ENCODE assay signal across 9 mouse cellular contexts in genomic region chr6:86747171-86747570, GRCm38 (mm10). TPM values are rescaled to one million over a fixed set of nuclear protein-coding genes. Genes with fewer than 3 reads are reported as not detected.
DNase-seq lines count a peak whose midpoint lies in the region; ATAC-seq and TF ChIP-seq lines count a peak whose summit lies in the region.
"Had no signal": no experiment of that assay in that cellular context is flagged by ENCODE, and none has a peak within 500 bp of the region (broad histone marks: within the 10 kb centered on the region; RNA-seq: fewer than 3 reads in every experiment).

No protein-coding gene starts in this region.

- H3K9ac ChIP-seq in heart, postnatal 0 days (replicated peaks; ENCODE audit: low read depth, low read length): no peak overlapping the region
- H3K9ac ChIP-seq in heart, embryonic 12.5 days: no peak overlapping the region
- H3K9ac ChIP-seq: neural tube, embryonic 13.5 days had no signal

- H3K4me2 ChIP-seq in heart, postnatal 0 days (ENCODE audit: low read depth, low read length): no peak overlapping the region
- H3K4me2 ChIP-seq in heart, embryonic 12.5 days: no peak overlapping the region
- H3K4me2 ChIP-seq: neural tube, embryonic 13.5 days had no signal

- H3K9me3 ChIP-seq in heart, postnatal 0 days (replicated peaks; ENCODE audit: control insufficient read depth, low read length): no peaks in the 10 kb centered on the region
- H3K9me3 ChIP-seq in heart, embryonic 12.5 days (replicated peaks): 0 out of 2 replicates have a peak, but pooled peaks cover 3% of the 10 kb centered on the region
- H3K9me3 ChIP-seq: neural tube, embryonic 13.5 days had no signal

- ATAC-seq in heart, postnatal 0 days (ENCODE audit: insufficient read depth, low read depth): no peak
- no peak for ATAC-seq in heart, embryonic 12.5 days (ENCODE audit: insufficient number of reproducible peaks, low FRiP score)

- TF ChIP-seq CTCF in heart, postnatal 0 days (IDR thresholded peaks at IDR 0.05; ENCODE audit: low read depth): peak; percentile 86

- peak; percentile 59 for DNase-seq in heart, postnatal 0 days (ENCODE audit: low spot score)
- peak; percentile 78 for DNase-seq in 3T3-L1 (ENCODE audit: low read depth, low spot score)
- peak; percentile 30 for DNase-seq in Muller cell, postnatal 12 days (ENCODE audit: inconsistent ontology term)
- peak; percentile 46 to 70 for DNase-seq in cerebellum, postnatal 25 days
- DNase-seq in kidney, postnatal 10 days: peak; percentile 75
- DNase-seq in naive thymus-derived CD4-positive, alpha-beta T cell, adult 2 months (ENCODE audit: low read depth): peak; percentile 77
- no peak for DNase-seq in ovary, postnatal 36 days (ENCODE audit: low spot score)

- no peak overlapping the region for H3K27ac ChIP-seq in heart, postnatal 0 days (ENCODE audit: low read depth)
- H3K27ac ChIP-seq in heart, embryonic 12.5 days (ENCODE audit: poor library complexity, severe bottlenecking): no peak overlapping the region
- H3K27ac ChIP-seq: neural tube, embryonic 13.5 days had no signal

- TF ChIP-seq EP300 in heart, postnatal 0 days (IDR thresholded peaks at IDR 0.05; ENCODE audit: low read depth): no peak

- no peak overlapping the region for H3K4me3 ChIP-seq in heart, postnatal 0 days (ENCODE audit: low read depth, low read length)
- H3K4me3 ChIP-seq in heart, embryonic 12.5 days: no peak overlapping the region
- H3K4me3 ChIP-seq: neural tube, embryonic 13.5 days had no signal

- no peaks in the 10 kb centered on the region for H3K4me1 ChIP-seq in heart, postnatal 0 days (ENCODE audit: control insufficient read depth, insufficient read depth)
- H3K4me1 ChIP-seq in heart, embryonic 12.5 days (replicated peaks): no peaks in the 10 kb centered on the region
- H3K4me1 ChIP-seq: neural tube, embryonic 13.5 days had no signal

- no peaks in the 10 kb centered on the region for H3K27me3 ChIP-seq in heart, postnatal 0 days (ENCODE audit: control insufficient read depth, insufficient read depth, low read length)
- H3K27me3 ChIP-seq in heart, embryonic 12.5 days (replicated peaks): no peaks in the 10 kb centered on the region
- H3K27me3 ChIP-seq: neural tube, embryonic 13.5 days had no signal

- peaks cover 18% of the 10 kb centered on the region; the same call in 1 of the 2 replicates for H3K36me3 ChIP-seq in heart, postnatal 0 days (replicated peaks; ENCODE audit: control insufficient read depth, insufficient read depth, low read length)
- H3K36me3 ChIP-seq in heart, embryonic 12.5 days: no peaks in the 10 kb centered on the region
- H3K36me3 ChIP-seq: neural tube, embryonic 13.5 days had no signal

RNA-seq across cellular contexts. Expression of gene Gmcl1, which starts 14.0 kb away (rescaled TPM):
- total RNA-seq in heart, postnatal 0 days (2014; rRNA removed; ENCODE audit: low replicate concordance): 5.1 and 12.1 TPM in 2 replicates
- 7.0 and 8.0 TPM in 2 replicates for polyA plus RNA-seq in heart, postnatal 0 days (2015; fragmentation: Nextera tagmentation; extraction: Ambion mirVana)
- polyA plus RNA-seq in heart, embryonic 12.5 days (2016; fragmentation: Nextera tagmentation; extraction: Ambion mirVana): 23.2 and 24.8 TPM in 2 replicates

RNA-seq across cellular contexts. Expression of gene Anxa4, which starts 46.2 kb away (rescaled TPM):
- 23.7 and 26.7 TPM in 2 replicates for total RNA-seq in heart, postnatal 0 days (2014; rRNA removed; ENCODE audit: low replicate concordance)
- polyA plus RNA-seq in heart, postnatal 0 days (2015; fragmentation: Nextera tagmentation; extraction: Ambion mirVana): 25.3 and 26.1 TPM in 2 replicates
- 15.3 and 17.6 TPM in 2 replicates for polyA plus RNA-seq in heart, embryonic 12.5 days (2016; fragmentation: Nextera tagmentation; extraction: Ambion mirVana)
